ENCODE assay signal across 13 mouse cellular contexts in genomic region chr11:105507332-105507971, GRCm38 (mm10). TPM values are rescaled to one million over a fixed set of nuclear protein-coding genes. Genes with fewer than 3 reads are reported as not detected.
A peak's percentile ranks its signal among the peaks of the same experiment; 100 is the strongest.
DNase-seq lines count a peak whose midpoint lies in the region; ATAC-seq and TF ChIP-seq lines count a peak whose summit lies in the region.
"Had no signal": no experiment of that assay in that cellular context is flagged by ENCODE, and none has a peak within 500 bp of the region (broad histone marks: within the 10 kb centered on the region; RNA-seq: fewer than 3 reads in every experiment).

No protein-coding gene starts in this region.

- no peak for DNase-seq in left cerebral cortex, adult 2 months (ENCODE audit: extremely low spot score in 1 of 2, low spot score in 2 of 2)
- DNase-seq in left cerebral cortex, postnatal 25 days (ENCODE audit: low spot score in 2 of 2), result no peak
- peak; percentile 25 for DNase-seq in forebrain, embryonic 10.5 days (ENCODE audit: extremely low spot score, low spot score)
- DNase-seq in MN1 (ENCODE audit: low spot score), result no peak
- DNase-seq in left cerebral cortex, adult 18-20 months (ENCODE audit: low spot score in 2 of 2), result no peak
- DNase-seq: kidney, postnatal 10 days had no signal

- H3K4me1 ChIP-seq in forebrain, embryonic 10.5 days, result peaks cover 65% of the 10 kb centered on the region
- H3K4me1 ChIP-seq in limb, embryonic 13.5 days, result peaks cover 32% of the 10 kb centered on the region
- peaks cover 30% of the 10 kb centered on the region for H3K4me1 ChIP-seq in neural tube, embryonic 12.5 days

- intact Hi-C loops in left cerebral cortex, adult 2 months (cut with DNase I), result no loop called here
- intact Hi-C loops in left cerebral cortex, postnatal 25 days (cut with DNase I), result no loop called here

- no peak overlapping the region for H3K4me3 ChIP-seq in left cerebral cortex, adult 2 months
- peak overlapping the region; percentile 37; the same call in 1 of the 2 replicates for H3K4me3 ChIP-seq in forebrain, embryonic 10.5 days
- H3K4me3 ChIP-seq in limb, embryonic 13.5 days, result no peak overlapping the region
- no peak overlapping the region for H3K4me3 ChIP-seq in neural tube, embryonic 12.5 days

- peak overlapping the region; percentile 85 for H3K27ac ChIP-seq in left cerebral cortex, adult 2 months
- peak overlapping the region; percentile 83 for H3K27ac ChIP-seq in forebrain, embryonic 10.5 days
- peak overlapping the region; percentile 65; the same call in 1 of the 2 replicates for H3K27ac ChIP-seq in limb, embryonic 13.5 days
- peak overlapping the region; percentile 54; the same call in 1 of the 2 replicates for H3K27ac ChIP-seq in neural tube, embryonic 12.5 days
- H3K27ac ChIP-seq: liver, embryonic 14.5 days had no signal

- H3K9ac ChIP-seq in limb, embryonic 13.5 days, result no peak overlapping the region
- no peak overlapping the region for H3K9ac ChIP-seq in neural tube, embryonic 12.5 days
- H3K9ac ChIP-seq: liver, embryonic 14.5 days had no signal

- no peak for TF ChIP-seq CTCF in left cerebral cortex, adult 2 months (IDR thresholded peaks at IDR 0.05)

- H3K9me3 ChIP-seq in forebrain, embryonic 10.5 days, result no peaks in the 10 kb centered on the region
- H3K9me3 ChIP-seq in limb, embryonic 13.5 days, result no peaks in the 10 kb centered on the region
- no peaks in the 10 kb centered on the region for H3K9me3 ChIP-seq in neural tube, embryonic 12.5 days

- no peaks in the 10 kb centered on the region for H3K36me3 ChIP-seq in forebrain, embryonic 10.5 days (replicated peaks)
- no peaks in the 10 kb centered on the region for H3K36me3 ChIP-seq in limb, embryonic 13.5 days
- H3K36me3 ChIP-seq in neural tube, embryonic 12.5 days, result no peaks in the 10 kb centered on the region

- H3K4me2 ChIP-seq in limb, embryonic 13.5 days (replicated peaks), result peak overlapping the region; percentile 39
- peak overlapping the region; percentile 47 for H3K4me2 ChIP-seq in neural tube, embryonic 12.5 days (replicated peaks)

- 28% methylated on average over 8 of the region's 8 CpGs for WGBS in forebrain, embryonic 10.5 days
- 28% methylated on average over 8 of the region's 8 CpGs for WGBS in limb, embryonic 13.5 days
- 20% methylated on average over 8 of the region's 8 CpGs for WGBS in neural tube, embryonic 12.5 days

- peak; percentile 39; the same call in 1 of the 2 replicates for ATAC-seq in limb, embryonic 13.5 days (ENCODE audit: low FRiP score, low read depth)
- 0 out of 2 replicates have a peak, but pooled peaks have one; percentile 32 for ATAC-seq in neural tube, embryonic 12.5 days (ENCODE audit: low FRiP score, low read depth)
- ATAC-seq in inflammation-experienced regulatory T-cells, adult 6 months, result no peak

- no peaks in the 10 kb centered on the region for H3K27me3 ChIP-seq in forebrain, embryonic 10.5 days (ENCODE audit: poor library complexity, severe bottlenecking)
- no peaks in the 10 kb centered on the region for H3K27me3 ChIP-seq in limb, embryonic 13.5 days
- H3K27me3 ChIP-seq in neural tube, embryonic 12.5 days (replicated peaks), result no peaks in the 10 kb centered on the region

RNA-seq across cellular contexts. Expression of gene March10, which starts 50.9 kb away (rescaled TPM):
- 1 to 10 TPM; 2.0 to 3.8 TPM for total RNA-seq in left cerebral cortex, adult 2 months (2021)
- total RNA-seq in left cerebral cortex, postnatal 25 days (2021), result 1 to 10 TPM; 1.7 to 2.8 TPM
- 0.06 and 0.09 TPM in 2 replicates for polyA plus RNA-seq in forebrain, embryonic 10.5 days (2016; fragmentation: Nextera tagmentation; extraction: Ambion mirVana)
- 0.09 TPM in 1 of 2 replicates, not detected in the other for polyA plus RNA-seq in limb, embryonic 13.5 days (2015; fragmentation: Nextera tagmentation; extraction: Ambion mirVana)
- polyA plus RNA-seq in neural tube, embryonic 12.5 days (2016; fragmentation: Nextera tagmentation; extraction: Ambion mirVana), result 0.15 and 0.17 TPM in 2 replicates
- 1 to 10 TPM; 1.6 to 2.0 TPM for total RNA-seq in left cerebral cortex, adult 18-20 months (2021)
- not detected for polyA plus RNA-seq in inflammation-experienced regulatory T-cells, adult 6 months (2017; shearing (Covaris generic))
- total RNA-seq: adrenal gland, adult 18-20 months; common myeloid progenitor, adult 5-6 weeks; granulocyte monocyte progenitor cell, adult 5-6 weeks had no signal
- polyA plus RNA-seq: liver, embryonic 14.5 days had no signal
